Mouse (Mus musculus) gonadal fat pad, adult 2 months (tissue): ENCODE data around the gene Eef2k. TPM values are rescaled to one million over a fixed set of nuclear protein-coding genes. Genes with fewer than 3 reads are reported as not detected.
"Not testable (repeated sequence)": the region's sequence is repeated elsewhere in the genome, so short reads cannot be mapped to it uniquely, and the experiment has no call there.

Experiments
- DNase-seq: peaks from one replicate; pipeline ENCODE4 v3.0.0-alpha.2; 2012; ENCODE audit warnings: low read depth
- polyA plus RNA-seq: library from polyadenylated mRNA; depleted of rRNA; stranded (reverse); fragments of >200 nt; gene quantifications from 2 replicates; pipeline ENCODE4 v1.2.3, GENCODE M21; 2012

Eef2k gene
- polyA plus RNA-seq, 1 experiment = 25.5 TPM

- DNase-seq = no peak
These were observed 38.1 kb downstream of the Eef2k start for GRCm38 (mm10) chr7:120880770-120881169.

GRCm38 (mm10) chr7:120881451-120881850 is 38.8 kb downstream of the Eef2k start:
- no peak for DNase-seq

GRCm38 (mm10) chr7:120882674-120883073 is 40.0 kb downstream of the Eef2k start:
- DNase-seq = no peak

GRCm38 (mm10) chr7:120883523-120884290 is 41.1 kb downstream of the Eef2k start:
- DNase-seq = no peak

- no peak for DNase-seq
These were observed 42.1 kb downstream of the Eef2k start for GRCm38 (mm10) chr7:120884746-120885145.

GRCm38 (mm10) chr7:120893123-120893522 is 50.5 kb downstream of the Eef2k start:
- no peak for DNase-seq

- DNase-seq = no peak
These were observed 54.4 kb downstream of the Eef2k start for GRCm38 (mm10) chr7:120897054-120897453.

- peak; percentile 90 for DNase-seq
These were observed 55.2 kb downstream of the Eef2k start for GRCm38 (mm10) chr7:120897711-120898335.

GRCm38 (mm10) chr7:120900191-120900590 is 57.6 kb downstream of the Eef2k start:
- DNase-seq = no peak

GRCm38 (mm10) chr7:120901701-120902100 is 59.1 kb downstream of the Eef2k start:
- no peak for DNase-seq

- DNase-seq = no peak
These were observed 60.3 kb downstream of the Eef2k start for GRCm38 (mm10) chr7:120902931-120903330.

- not testable (repeated sequence) for DNase-seq
These were observed 67.5 kb downstream of the Eef2k start for GRCm38 (mm10) chr7:120910172-120910571.

GRCm38 (mm10) chr7:120911268-120911667 is 68.6 kb downstream of the Eef2k start:
- not testable (repeated sequence) for DNase-seq

- DNase-seq = no peak
These were observed 70.7 kb downstream of the Eef2k start for GRCm38 (mm10) chr7:120913332-120913731.

- DNase-seq = no peak
These were observed 73.7 kb downstream of the Eef2k start for GRCm38 (mm10) chr7:120916262-120916875.

GRCm38 (mm10) chr7:120917279-120917591 is 74.6 kb downstream of the Eef2k start:
- no peak for DNase-seq

- peak; percentile 61 for DNase-seq
These were observed 75.2 kb downstream of the Eef2k start, which contains the start of gene Polr3e for GRCm38 (mm10) chr7:120917592-120918461. Gene Polr3e (plus strand): TSS chr7:120917744.

- DNase-seq = no peak
These were observed 75.9 kb downstream of the Eef2k start for GRCm38 (mm10) chr7:120918526-120918962.

GRCm38 (mm10) chr7:120933110-120933509 is 90.5 kb downstream of the Eef2k start:
- DNase-seq = no peak

GRCm38 (mm10) chr7:120933680-120934195 is 91.1 kb downstream of the Eef2k start:
- DNase-seq = no peak

GRCm38 (mm10) chr7:120934716-120935115 is 92.1 kb downstream of the Eef2k start:
- DNase-seq = no peak

GRCm38 (mm10) chr7:120936522-120936921 is 93.9 kb downstream of the Eef2k start:
- no peak for DNase-seq
